ENCODE assay signal across 8 mouse cellular contexts in genomic region chr11:54805196-54805595, GRCm38 (mm10). TPM values are rescaled to one million over a fixed set of nuclear protein-coding genes. Genes with fewer than 3 reads are reported as not detected.
DNase-seq lines count a peak whose midpoint lies in the region; ATAC-seq lines count a peak whose summit lies in the region.

No protein-coding gene starts in this region.

- WGBS in midbrain, embryonic 16.5 days: 83% methylated on average over 4 of the region's 4 CpGs

- H3K9me3 ChIP-seq in midbrain, embryonic 16.5 days (replicated peaks; ENCODE audit: control insufficient read depth, low read length, poor library complexity, severe bottlenecking): no peaks in the 10 kb centered on the region

- H3K4me2 ChIP-seq in midbrain, embryonic 16.5 days (ENCODE audit: low read length): no peak overlapping the region

- H3K4me1 ChIP-seq in midbrain, embryonic 16.5 days (ENCODE audit: control insufficient read depth, insufficient read depth, low read length): no peaks in the 10 kb centered on the region

- no peaks in the 10 kb centered on the region for H3K27me3 ChIP-seq in midbrain, embryonic 16.5 days (ENCODE audit: control insufficient read depth, insufficient read depth, low read depth, low read length)

- ATAC-seq in midbrain, embryonic 16.5 days: no peak
- ATAC-seq in megakaryocyte-erythroid progenitor cell, adult 5-6 weeks (replicated peaks; ENCODE audit: low FRiP score, low TSS enrichment, poor library complexity, severe bottlenecking): no peak

- peak; percentile 31 for DNase-seq in adrenal gland, adult 2 months
- no peak for DNase-seq in adrenal gland, adult 8-10 months
- DNase-seq in frontal cortex, postnatal 14 days (ENCODE audit: low spot score in 2 of 2): peak; percentile 76 to 78
- peak; percentile 45 to 58 for DNase-seq in kidney, adult 8-10 months
- DNase-seq in lung, postnatal 10 days: peak; percentile 24
- DNase-seq in cerebellum, postnatal 4 days (ENCODE audit: low spot score in 2 of 2): no peak

- H3K27ac ChIP-seq in midbrain, embryonic 16.5 days (ENCODE audit: low read length): no peak overlapping the region

- H3K36me3 ChIP-seq in midbrain, embryonic 16.5 days (ENCODE audit: control insufficient read depth, insufficient read depth, low read length): no peaks in the 10 kb centered on the region

- no peak overlapping the region for H3K4me3 ChIP-seq in midbrain, embryonic 16.5 days (ENCODE audit: low read depth, low read length)

- H3K9ac ChIP-seq in midbrain, embryonic 16.5 days (ENCODE audit: low read depth, low read length): no peak overlapping the region

RNA-seq across cellular contexts. Expression of gene Cdc42se2, which starts 17.7 kb away (rescaled TPM):
- 10 to 100 TPM; 16.3 to 24.2 TPM for total RNA-seq in adrenal gland, adult 2 months (2021)
- polyA plus RNA-seq in adrenal gland, adult 2 months (2012; rRNA removed): 9.8 and 11.6 TPM in 2 replicates
- total RNA-seq in adrenal gland, adult 8-10 months (2022): 10 to 100 TPM; 23.7 to 33.0 (median 28.7) TPM
- polyA plus RNA-seq in midbrain, embryonic 16.5 days (2015; fragmentation: Nextera tagmentation; extraction: Ambion mirVana): 144 and 153 TPM in 2 replicates
- 27.9 and 28.2 TPM in 2 replicates for total RNA-seq in megakaryocyte-erythroid progenitor cell, adult 5-6 weeks (2014; fragmentation: Nextera tagmentation)
- total RNA-seq in megakaryocyte-erythroid progenitor cell, adult 5-6 weeks (2017): 33.2 and 50.7 TPM in 2 replicates

RNA-seq across cellular contexts. Expression of gene Lyrm7, which starts 55.5 kb away (rescaled TPM):
- total RNA-seq in adrenal gland, adult 2 months (2021): 10 to 100 TPM; 14.3 to 20.8 TPM
- polyA plus RNA-seq in adrenal gland, adult 2 months (2012; rRNA removed): 0.27 and 0.38 TPM in 2 replicates
- total RNA-seq in adrenal gland, adult 8-10 months (2022): 10 to 100 TPM in 2 of 4 experiments, 1 to 10 TPM in 2; 3.4 to 14.4 (median 9.6) TPM
- 10.5 and 15.1 TPM in 2 replicates for polyA plus RNA-seq in midbrain, embryonic 16.5 days (2015; fragmentation: Nextera tagmentation; extraction: Ambion mirVana)
- 6.1 and 11.0 TPM in 2 replicates for total RNA-seq in megakaryocyte-erythroid progenitor cell, adult 5-6 weeks (2014; fragmentation: Nextera tagmentation)
- total RNA-seq in megakaryocyte-erythroid progenitor cell, adult 5-6 weeks (2017): 1.9 and 11.9 TPM in 2 replicates

Comparison
In these comparisons a context has a peak if more than half of its experiments do, and no peak if none do; other contexts are left out.
1. DNase-seq: peak in adrenal gland, adult 2 months (single experiment), frontal cortex, postnatal 14 days (2 of 2), kidney, adult 8-10 months (2 of 2) and lung, postnatal 10 days (single experiment); none in adrenal gland, adult 8-10 months (single experiment) and cerebellum, postnatal 4 days (0 of 2).